Mouse (Mus musculus) right cerebral cortex, adult 18-20 months (tissue): ENCODE measurements around the gene Alpl.

Source experiments
- DNase-seq: peaks from one replicate; pipeline ENCODE4 v3.0.0; 2022; ENCODE audit warnings: mixed read lengths

The Alpl gene

GRCm38 (mm10) chr4:137707216-137707990 is 88.8 kb downstream of the Alpl start:
- peak; percentile 75 for DNase-seq

- DNase-seq, result no peak
These were observed 89.7 kb downstream of the Alpl start for GRCm38 (mm10) chr4:137706510-137706909.

- DNase-seq, result peak; percentile 52
These were observed 90.8 kb downstream of the Alpl start for GRCm38 (mm10) chr4:137705379-137705778.

GRCm38 (mm10) chr4:137704561-137704960 is 91.6 kb downstream of the Alpl start:
- DNase-seq, result no peak

GRCm38 (mm10) chr4:137703077-137703476 is 93.1 kb downstream of the Alpl start:
- DNase-seq, result no peak

GRCm38 (mm10) chr4:137700960-137701359 is 95.2 kb downstream of the Alpl start:
- no peak for DNase-seq

- DNase-seq, result no peak
These were observed 96.6 kb downstream of the Alpl start for GRCm38 (mm10) chr4:137699264-137700211.

GRCm38 (mm10) chr4:137698076-137698985 is 97.9 kb downstream of the Alpl start:
- no peak for DNase-seq

- no peak for DNase-seq
These were observed 98.9 kb downstream of the Alpl start for GRCm38 (mm10) chr4:137697156-137697885.

- DNase-seq, result no peak
These were observed 100.3 kb downstream of the Alpl start for GRCm38 (mm10) chr4:137695900-137696299.

- no peak for DNase-seq
These were observed 100.9 kb downstream of the Alpl start for GRCm38 (mm10) chr4:137695300-137695699.

- peak; percentile 91 for DNase-seq
These were observed 103.9 kb downstream of the Alpl start for GRCm38 (mm10) chr4:137692107-137692902.
